Mouse (Mus musculus) cerebral cortex, adult 2 months (tissue): ENCODE measurements around the gene Gm49394.

Source experiments
- WGBS: fragments of 180-500 bp; shearing (Covaris S2); methylation state at CpG from one replicate; pipeline ENCODE4 v1.1.7; 2018; 5-methylcytosine and 5-hydroxymethylcytosine counted together

The Gm49394 gene

DNA sequence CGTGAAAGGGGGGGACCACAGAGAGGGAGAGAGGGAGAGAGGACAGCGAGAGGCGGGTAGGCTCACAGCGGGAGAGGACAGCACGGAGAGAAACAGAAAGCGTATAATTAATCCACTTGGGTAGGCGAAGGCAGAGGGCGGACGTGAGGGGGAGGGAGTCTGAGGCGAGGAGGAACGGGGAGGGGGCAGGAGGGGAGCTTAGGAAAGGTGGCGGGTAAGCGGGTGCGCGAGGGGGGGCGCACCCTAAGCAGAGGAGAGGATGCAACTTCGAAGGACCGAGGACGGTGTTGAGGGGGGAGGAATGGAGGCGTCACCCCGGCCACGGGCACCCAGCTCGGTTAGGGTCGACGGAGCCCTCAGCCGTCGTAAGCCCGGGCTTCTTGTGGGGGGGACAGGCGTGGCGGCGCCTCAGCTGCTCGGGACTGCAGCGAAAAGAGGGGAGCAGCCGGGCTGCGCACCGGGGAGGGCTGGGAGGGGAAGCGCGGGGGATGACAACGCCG, 11.0 kb downstream of the Gm49394 start:
- 2% methylated on average over 40 of the region's 40 CpGs for WGBS

DNA sequence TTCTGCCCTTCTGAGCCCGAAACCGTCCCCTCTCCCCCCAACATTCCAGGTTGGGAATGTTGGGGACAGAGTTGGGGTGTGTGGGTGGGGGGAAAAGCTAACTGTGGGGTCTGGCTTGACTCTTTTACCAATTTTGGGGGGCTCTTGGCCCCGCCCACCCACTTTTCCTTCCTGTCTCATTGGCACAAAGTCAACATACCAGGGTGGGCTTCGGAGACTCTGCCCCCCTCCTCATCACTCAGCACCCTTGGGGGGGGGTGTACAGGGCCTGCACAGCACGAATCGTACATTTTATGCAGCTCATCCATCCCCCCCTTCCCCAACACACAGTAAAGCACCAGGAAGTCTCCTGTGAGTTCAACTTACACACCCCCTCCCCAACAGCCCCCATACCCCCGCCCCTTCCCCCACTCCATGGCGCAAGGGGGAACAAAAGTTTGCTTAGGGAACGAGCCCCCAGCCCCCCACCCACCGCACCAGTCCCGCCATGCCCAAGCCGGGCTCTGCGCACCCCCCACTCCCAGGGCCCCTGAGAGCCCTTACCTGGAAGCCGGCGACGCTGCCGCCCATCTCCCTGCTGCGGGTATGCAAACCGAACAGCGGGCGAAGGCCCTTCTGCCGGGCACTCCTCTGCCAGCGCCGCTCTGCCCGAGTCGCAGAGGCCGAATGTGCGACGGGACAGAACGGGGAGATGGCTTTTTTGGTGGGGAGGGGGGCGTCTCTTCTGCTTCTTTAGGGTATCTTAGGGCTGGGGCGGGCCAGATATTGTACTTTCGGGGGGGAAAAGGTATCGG, 11.7 kb downstream of the Gm49394 start:
- 3% methylated on average over 34 of the region's 34 CpGs for WGBS

DNA sequence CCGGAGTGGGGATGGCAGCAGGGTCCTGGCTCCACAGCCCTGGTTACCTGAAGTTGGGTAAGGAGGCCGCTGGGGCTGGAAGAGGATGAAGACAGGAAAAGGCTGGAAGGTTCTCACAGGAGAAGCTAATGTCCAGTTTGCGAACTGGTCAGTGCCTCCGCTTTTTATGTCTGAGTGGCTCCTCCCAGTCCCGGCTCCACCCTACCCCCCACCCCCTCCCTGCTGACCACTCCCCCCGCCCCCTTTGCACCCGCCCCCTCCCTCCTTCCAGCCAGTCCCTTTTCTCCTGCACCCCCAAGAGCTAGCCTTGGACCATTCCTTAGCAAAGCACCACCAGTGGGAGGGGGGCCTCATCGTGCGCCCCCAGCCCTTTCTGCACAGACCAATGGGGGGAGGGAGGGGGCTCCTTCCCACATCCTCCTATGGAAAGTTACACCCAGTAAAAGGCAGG, 12.4 kb downstream of the Gm49394 start:
- WGBS = 28% methylated on average over 9 of the region's 9 CpGs

DNA sequence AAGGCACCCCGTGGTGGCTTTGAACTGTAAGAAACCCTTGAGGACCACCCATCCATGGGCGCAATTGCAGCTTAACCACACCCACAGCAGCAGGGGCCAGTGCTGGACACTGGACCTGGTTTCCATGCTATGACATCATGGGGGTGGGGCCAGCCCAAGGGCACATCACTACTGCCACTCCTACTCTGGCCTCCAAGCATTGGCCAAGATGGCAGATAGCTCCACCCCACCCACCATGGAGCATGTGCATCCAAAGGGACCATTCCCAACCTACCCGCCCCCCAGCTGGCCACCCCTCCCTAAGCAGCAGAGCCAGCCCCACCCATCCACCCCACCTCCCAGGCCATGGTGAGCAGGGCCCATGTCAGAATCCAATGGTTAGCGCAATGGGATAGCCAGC, 13.7 kb downstream of the Gm49394 start:
- 52% methylated on average over 4 of the region's 4 CpGs for WGBS

DNA sequence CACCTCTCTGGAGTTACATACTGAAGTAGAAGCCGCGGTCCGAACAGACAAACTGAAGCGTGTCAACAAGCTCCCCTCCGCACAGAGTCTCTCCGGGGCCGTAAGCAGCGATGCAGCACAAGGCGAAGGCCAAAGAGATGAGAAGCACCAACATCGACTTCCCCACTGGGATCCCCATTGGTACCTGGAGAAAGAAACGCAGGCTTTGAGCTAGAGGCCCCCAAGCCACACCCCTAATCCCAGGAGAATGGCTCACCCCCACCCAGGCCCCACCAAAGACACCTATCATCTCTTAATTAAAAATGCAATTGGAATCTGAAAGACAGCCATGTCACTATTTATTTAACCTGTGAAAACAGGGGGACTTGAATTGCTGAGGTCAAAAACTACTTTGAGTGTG, 14.1 kb downstream of the Gm49394 start:
- WGBS = 21% methylated on average over 11 of the region's 11 CpGs

DNA sequence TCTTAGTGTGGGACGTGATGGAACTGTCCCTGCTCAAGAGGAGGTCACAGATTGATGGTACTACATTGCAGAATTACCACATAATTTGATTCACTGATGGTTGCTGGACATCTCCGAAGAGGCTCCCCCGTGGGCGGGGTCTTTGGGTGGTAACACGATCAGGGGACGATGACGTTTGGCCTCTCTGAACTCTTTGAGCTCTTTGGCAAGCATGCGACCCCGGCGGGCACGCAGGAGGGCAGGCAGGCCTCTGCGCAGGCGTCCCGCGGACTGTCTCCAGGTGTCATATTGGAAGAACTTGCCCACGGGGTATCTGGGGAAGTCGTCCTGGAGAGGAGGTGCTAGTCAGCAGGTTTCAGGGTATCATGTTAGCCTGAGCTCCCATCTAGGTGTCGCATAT, 16.0 kb downstream of the Gm49394 start:
- 17% methylated on average over 18 of the region's 18 CpGs for WGBS

DNA sequence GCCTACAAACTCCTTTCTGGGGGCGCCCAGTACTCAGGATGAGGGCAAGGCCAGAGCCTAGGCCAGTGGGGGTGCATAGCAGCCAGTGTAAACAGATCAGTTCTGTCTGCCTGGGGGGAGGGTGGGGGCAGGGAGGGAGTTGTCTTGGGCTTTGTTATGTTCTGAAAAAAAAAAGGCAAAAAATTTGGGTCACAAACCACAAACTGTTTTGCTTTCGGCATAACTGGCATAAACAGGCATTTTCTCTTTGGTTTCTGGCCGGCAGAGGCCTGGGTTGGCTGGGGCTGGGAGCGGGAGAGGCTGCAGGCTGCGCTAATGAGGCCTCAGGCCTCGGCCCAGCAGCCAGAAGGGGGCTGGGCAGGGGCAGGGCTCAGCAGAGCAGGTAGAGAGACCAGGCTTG, 23.1 kb downstream of the Gm49394 start:
- 74% methylated on average over 6 of the region's 6 CpGs for WGBS

DNA sequence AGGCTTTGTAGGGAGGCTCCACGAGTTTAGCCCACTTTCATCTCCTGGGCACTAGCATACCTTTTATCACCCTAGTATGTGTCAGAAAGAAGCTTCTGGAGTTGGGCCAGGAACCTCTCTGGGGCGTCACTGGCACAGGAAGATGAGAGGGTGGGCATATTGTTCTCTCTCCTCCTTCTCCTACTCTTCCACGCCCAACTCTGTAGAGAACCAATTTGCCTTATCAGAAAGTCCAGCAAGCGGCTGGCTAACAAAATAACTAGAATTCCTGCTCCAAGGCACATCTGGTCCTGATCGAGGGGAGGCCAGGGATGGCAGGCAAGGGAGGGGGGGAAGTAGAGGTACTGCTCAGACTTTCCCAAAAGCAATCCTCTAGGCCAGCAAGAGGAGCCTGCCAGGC, 24.7 kb downstream of the Gm49394 start:
- WGBS = 55% methylated on average over 5 of the region's 5 CpGs

DNA sequence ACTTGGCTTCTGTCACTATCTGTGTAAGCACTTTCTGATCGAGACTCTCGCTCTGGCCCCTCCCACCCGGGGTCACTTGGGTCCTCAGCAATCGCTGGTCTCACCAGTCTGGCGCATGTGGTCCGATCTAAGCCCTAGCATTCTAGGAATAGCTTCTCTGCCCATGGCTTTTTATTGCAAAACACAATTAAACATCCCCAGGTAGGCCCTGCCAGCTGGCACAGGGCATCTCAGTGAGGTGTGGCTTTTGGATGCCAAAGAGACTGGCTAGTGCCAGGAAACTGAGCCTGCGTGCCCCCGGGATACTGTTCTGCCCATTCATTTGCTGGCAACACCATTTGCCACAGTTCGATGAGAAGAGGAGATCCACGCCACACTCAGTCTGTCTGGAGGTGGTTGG, 39.1 kb downstream of the Gm49394 start:
- WGBS = 68% methylated on average over 10 of the region's 10 CpGs

DNA sequence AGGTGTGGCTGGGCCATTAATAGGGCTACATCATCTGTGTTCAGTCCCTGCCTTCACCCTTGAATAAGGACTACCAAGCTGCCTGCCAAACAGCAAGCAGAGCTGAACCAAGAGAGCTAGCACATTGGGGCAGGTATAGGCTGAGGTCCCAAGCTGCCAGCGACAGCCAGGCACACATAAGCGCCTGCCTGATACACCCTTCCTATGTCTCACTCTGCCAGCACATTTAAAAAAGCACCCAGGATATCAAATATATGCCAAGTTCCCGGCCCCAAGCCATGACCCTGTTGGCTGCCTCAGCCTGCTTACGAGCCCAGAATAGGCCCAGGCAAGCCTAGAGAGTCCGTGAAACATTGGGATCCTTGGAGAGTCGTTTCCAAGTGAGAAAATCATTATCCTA, 39.9 kb downstream of the Gm49394 start:
- WGBS = 66% methylated on average over 6 of the region's 6 CpGs

DNA sequence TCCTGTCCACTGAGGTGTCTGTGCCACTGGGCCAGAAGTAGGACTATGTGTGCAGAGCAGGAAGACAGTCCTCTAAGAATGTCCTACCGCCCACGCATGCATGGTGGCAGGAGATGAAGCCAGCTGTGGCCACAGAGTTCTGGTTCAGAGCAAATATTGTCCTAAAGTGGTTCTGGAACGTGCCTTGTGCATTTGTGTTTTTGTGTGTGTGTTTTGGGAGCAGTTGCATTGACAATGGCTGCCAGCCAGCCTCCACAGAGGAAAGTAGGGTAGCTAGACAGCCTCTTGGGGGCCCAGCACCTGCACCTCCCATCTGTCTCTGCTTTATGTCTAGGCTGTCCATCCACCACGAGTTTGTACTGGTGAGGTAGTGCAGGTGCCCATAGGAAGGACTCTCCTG, 47.6 kb downstream of the Gm49394 start:
- 74% methylated on average over 4 of the region's 4 CpGs for WGBS

DNA sequence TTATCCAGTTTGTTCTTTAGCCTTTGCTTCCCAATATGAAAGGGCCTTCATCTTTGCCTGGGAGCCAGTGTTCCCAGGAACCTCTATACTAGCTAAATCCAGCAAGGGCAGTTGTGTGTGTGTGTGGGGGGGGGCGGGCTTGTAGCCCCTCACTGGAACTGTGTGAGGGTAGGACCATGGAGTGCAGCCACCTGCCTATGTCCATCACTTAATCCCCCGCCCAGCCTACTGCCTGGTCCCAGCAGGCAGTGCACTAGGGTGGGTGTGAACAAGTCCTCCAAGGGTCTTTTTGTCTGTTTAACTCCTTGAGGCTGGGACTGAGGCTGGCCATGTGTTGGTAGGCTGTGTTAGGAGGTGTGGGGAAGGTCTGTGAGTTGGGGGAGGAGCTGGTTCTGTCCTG, 56.7 kb downstream of the Gm49394 start:
- WGBS = 66% methylated on average over 2 of the region's 2 CpGs

DNA sequence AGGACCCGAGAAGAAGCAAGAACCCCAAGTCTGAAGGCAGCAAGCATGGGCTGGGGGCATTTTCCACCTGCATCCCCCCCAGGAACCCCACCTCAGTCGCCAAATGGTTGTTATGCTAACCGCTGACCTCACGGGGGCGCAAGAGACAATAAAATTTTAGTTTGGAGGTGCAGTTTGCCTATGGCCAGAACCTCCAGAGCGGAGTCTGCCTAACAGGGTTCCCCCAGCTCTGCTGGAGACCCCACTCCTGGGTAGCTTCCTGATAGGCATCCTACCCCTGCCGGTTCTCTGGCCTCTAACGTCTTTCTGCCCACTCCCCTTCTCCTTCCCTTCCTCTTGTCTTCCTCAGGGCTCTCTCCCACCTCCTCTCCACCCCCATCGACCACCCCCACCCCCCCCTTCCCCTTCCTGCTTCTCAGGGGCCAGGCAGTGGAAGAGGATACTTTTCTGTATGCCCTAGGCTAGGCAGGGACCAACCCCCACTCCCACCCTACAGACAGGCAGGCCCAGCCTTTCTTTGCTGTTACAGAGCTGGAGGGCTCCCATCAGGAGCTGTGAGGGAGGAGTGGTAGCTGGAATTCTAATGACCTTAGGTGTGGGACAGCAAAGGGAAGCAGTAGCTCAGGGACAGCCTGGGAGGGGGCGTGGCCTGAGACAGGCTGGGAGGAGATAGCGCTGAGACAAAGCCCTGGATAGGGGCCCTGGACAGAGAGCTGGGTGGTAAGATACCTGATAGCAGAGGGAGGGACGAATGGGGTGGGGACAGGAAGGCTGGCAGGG, 58.9 kb downstream of the Gm49394 start:
- 9% methylated on average over 12 of the region's 12 CpGs for WGBS

DNA sequence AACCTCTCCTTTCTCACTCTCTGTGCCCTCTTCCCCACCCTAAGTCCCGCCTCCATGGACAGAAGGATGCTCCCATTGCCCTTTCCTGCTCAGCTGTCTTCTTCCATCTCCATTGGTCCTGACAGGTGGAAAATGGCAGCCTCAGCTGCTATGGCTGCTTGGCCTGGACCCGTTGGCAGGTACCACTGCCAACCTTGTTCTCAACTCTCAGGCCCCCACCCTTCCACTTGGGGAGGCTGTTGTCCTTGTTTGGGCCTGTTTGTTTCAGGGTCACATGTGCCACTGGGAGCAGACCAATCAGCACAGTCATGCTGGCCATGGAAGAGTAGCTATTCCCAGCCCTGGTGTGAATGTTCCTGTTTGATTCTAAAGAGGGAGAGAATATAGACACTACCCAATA, 68.8 kb downstream of the Gm49394 start:
- 84% methylated on average over 2 of the region's 2 CpGs for WGBS
